Mouse (Mus musculus) c-Kit-positive CD71-positive TER-119-negative erythroid progenitor cells, embryonic 14.5 days (primary cell): ENCODE measurements at regions not wholly inside any gene's neighbourhood (a gene's known extent, or its start where the extent isn't known, plus 50 kb on each side); places are given as distances from the start of the nearest gene placed in this dataset.
"Not testable (repeated sequence)": the region's sequence is repeated elsewhere in the genome, so short reads cannot be mapped to it uniquely, and the experiment has no call there.

Experiments
- DNase-seq: peaks from one replicate; pipeline ENCODE4 v3.0.0-alpha.2; 2013; ENCODE audit warnings: low read depth

- DNase-seq, result no peak
These were observed 322.5 kb downstream of the Ajap1 start for GRCm38 (mm10) chr4:153160115-153160514.

- no peak for DNase-seq
These were observed 325.0 kb downstream of the Ajap1 start for GRCm38 (mm10) chr4:153157572-153157971.

DNA sequence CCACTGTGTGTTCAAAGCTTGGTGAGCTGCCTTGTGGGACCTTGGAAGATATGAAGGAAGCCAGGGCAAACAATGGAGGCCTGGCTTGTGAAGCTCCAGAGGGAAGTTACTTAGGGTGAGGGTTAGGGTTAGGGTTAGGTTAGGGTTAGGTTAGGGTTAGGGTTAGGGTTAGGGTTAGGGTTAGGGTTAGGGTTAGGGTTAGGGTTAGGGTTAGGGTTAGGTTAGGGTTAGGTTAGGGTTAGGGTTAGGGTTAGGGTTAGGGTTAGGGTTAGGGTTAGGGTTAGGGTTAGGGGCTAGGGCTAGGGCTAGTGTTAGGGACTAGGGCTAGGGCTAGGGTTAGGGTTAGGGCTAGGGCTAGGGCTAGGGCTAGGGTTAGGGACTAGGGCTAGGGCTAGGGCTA, 329.7 kb downstream of the Ajap1 start:
- DNase-seq, result not testable (repeated sequence)

GRCm38 (mm10) chr4:153133147-153133546, 349.5 kb downstream of the Ajap1 start:
- DNase-seq, result no peak

GRCm38 (mm10) chr4:153129345-153129744, 353.3 kb downstream of the Ajap1 start:
- DNase-seq, result no peak

DNA sequence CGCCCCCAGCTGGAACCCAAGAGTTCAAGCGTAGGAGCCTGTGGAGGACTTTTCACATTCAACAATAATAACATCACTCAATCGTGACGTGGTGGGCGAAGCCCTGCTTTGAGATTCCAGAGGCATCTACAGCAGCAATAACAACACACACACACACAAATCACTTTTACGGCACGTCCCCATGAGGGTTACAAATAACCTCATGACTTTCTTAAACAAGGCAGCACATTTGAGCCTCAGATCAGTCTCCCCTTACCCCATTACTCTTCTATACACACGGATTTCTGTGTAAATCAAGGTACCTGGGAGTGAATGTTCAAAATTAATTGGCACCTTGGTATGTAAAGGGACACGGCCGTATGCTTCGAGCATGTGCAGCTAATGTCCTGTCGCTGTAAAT, 354.4 kb downstream of the Ajap1 start:
- DNase-seq, result no peak

GRCm38 (mm10) chr4:153120480-153120879, 362.1 kb downstream of the Ajap1 start:
- DNase-seq, result no peak

DNA sequence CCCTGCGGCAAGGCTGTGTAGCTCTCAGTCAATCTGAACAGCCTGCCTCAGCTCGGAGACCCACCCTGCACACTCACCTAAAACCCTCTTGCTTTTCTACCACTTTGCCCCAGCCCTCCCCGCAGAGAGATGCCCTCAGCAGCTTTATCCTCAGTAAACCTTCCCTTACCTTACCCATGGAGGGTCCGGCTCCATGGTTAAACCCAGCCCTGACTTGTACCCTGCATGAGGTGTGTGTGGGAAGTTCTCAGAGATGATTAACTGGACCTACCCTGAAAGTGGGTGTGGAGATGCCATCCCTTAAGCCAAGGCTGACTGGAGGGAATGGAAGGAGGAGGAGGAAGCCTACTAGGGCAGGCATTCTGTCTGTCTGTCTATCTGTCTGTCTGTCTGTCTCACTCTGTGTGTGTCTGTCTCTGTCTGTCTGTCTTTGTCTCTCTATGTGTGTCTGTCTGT, 362.9 kb downstream of the Ajap1 start:
- DNase-seq, result no peak

GRCm38 (mm10) chr4:153118824-153119646, 363.6 kb downstream of the Ajap1 start:
- no peak for DNase-seq

DNA sequence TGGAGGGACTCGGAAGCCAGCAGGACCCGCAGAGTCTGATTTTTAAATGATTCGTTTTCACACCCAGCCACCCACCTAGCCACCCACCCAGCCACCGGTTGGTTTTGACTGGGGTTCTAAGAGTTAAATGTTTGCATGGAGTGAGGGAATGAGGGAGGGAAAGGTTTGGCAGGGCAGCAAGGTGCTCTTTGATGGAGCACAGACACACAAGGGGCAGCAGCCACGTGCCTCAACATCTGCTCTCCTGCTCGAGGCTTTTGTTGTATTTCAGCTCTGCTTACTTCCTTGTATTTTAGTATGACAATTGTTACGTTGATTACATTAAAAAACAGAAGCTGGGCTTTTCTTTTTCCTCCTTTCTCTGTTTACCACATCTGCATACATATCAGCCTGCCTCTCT, 367.6 kb downstream of the Ajap1 start:
- no peak for DNase-seq

GRCm38 (mm10) chr4:153113577-153113976, 369.0 kb downstream of the Ajap1 start:
- DNase-seq, result no peak

DNA sequence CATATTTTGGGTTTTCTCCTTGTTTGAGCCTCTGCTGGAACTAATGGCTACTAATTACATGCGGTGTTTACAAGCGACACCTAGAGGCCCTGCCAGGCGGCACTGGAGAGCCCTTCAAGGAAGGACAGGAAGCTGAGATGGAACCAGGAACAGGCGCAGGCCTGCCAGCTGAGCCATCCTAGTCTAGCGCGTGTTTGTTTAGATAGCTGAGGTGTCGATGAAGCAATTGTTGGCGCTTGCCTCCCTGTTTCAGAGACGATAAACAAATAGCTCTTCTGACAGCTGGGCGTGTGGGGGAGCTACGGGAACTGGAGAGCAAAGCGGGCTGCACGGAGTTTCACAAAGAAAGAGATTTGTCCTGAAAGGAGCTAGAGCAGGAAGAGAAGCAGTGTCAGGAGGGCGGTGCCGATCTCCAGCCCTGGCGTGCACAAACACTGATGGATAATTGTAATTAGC, 372.3 kb downstream of the Ajap1 start:
- DNase-seq, result no peak

GRCm38 (mm10) chr4:153098591-153098990, 384.0 kb downstream of the Ajap1 start:
- no peak for DNase-seq

- no peak for DNase-seq
These were observed 385.0 kb downstream of the Ajap1 start for GRCm38 (mm10) chr4:153097601-153098000.

DNA sequence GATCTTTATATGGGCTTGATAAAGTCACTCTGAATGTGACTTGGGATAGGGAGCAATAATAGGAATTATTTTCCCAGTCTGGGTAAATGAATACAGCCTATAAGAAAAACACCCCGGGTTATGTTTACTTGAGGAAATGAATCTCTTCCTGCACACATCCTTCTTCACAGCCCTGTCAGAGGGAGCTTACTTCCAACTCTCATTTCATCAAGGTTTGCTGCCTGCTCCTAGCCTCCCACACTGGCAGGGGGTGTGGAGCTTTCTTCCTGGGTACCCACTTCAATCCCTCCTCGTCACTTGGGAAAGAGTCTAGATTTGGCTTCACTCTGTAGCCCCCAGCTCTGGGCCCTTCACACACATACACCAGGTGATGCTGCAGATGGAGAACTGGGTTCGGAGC, 389.5 kb downstream of the Ajap1 start:
- DNase-seq, result no peak

DNA sequence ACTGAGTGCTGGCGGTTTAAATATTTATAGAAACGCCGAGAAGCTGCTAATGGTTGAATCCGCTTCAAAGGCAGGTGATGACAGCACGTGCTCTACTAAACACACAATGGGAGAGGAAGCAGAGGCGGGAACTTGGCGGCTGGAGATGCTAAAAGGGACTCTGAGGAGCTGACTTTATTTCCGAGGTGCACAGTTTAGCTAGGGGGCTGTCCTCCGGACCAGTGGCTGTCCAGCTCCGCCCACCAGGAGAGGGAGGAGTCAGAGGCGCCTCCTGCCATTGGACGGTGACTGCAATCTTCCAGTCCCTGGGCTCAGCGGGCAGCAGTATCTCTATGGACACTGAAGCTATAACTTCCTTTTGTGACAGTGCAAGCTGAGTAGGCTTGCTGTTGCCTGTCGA, 400.4 kb downstream of the Ajap1 start:
- DNase-seq, result no peak

DNA sequence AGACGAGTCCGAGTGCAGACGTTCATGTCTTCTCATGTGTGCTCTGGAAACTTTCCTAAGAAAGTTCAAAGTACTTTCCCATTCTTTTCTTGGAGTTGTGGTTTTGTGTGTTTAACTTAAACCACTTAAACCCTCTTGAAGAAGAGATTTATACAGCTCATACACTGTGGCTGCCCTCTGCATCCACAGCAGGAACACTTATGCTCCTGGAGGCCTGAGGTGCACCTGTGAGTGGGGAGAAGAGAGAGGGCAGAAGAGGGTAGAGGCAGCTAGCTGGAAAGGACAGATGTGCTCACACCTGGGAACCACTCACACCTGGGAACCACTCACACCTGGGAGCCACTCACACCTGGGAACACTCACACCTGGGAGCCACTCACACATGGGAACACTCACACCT, 408.0 kb downstream of the Ajap1 start:
- no peak for DNase-seq

GRCm38 (mm10) chr4:153070190-153070745, 412.3 kb downstream of the Ajap1 start:
- DNase-seq, result no peak

DNA sequence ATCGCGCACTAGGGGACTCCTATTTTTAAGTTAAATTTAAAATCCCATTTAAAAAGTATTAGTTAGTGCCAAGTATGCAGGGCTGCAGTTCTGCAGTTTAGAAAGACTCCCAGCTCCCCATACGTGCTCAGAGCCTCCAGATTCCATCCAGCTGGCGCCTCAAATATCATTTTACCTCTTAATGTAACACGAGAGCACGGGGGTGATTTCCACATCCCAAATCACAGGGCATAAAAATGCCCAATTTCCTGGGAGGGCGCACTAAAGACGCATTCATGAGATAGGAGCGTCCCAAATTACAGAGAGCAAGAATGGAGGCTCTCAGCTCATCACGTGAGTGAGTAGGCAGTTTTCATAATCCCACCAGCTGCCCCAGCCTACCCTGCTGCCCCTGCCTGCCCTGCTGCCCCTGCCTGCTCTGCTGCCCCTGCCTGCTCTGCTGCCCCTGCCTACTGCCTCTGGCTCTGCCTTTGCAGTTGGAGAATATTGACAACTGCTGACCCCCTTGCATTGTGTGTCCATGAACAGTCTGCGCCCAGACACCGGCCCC, 414.1 kb downstream of the Ajap1 start:
- no peak for DNase-seq

DNA sequence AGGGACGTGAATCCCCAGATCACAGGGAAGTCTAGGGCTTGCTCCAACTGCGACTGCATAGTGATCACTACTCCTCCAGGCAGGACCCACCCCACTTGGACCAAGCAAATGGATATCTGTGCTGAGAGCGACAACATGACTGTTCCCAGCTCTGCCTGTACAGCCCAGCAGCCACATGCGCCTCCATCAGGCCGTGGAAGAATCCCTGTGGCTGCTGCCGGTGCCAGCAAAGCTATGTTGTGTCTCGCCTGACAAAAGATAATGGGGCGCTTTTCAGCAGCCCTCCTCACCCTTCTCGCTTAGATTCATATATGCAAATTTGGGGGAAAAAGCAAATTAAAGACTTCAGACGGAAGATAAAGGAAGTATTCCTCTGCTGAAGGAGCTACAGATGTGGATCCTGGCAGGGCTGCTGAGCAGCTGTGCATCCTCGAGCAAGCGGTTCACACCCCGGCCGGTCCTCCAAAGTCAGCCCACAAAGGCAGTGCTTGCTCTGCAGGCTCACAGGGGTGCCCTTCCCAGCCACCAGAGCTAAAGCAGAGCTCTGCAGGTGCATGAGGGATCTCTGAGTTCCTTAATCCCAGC, 418.5 kb downstream of the Ajap1 start:
- no peak for DNase-seq

DNA sequence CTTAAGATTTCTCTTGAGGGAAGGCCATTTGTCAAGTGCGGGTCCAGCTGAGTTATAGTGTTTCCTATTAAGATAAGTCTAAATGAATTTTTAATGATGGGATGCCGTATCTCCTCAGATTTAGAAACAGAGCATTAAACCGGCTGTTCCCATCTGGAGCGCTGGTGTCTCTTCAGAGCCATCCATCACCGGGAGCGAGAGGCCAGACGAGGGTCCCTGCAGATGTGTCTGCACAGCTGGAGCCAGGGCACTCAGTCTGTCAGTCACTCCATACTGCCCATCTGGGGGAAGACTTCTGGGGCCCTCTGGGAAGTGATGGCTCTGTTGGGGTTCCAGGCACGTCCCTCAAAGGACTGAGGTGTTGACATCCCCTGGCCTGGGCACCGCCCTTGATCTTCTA, 419.2 kb downstream of the Ajap1 start:
- no peak for DNase-seq

- no peak for DNase-seq
These were observed 424.5 kb downstream of the Ajap1 start for GRCm38 (mm10) chr4:153058152-153058551.

GRCm38 (mm10) chr4:153023711-153024110, 458.9 kb downstream of the Ajap1 start:
- no peak for DNase-seq
